Mouse (Mus musculus) A20 (cell line): ENCODE measurements around the gene Nrcam.

ENCODE experiments used
- DNase-seq: peaks from one replicate; pipeline ENCODE4 v3.0.0-alpha.2; 2011; ENCODE audit warnings: low read depth, low spot score

Nrcam gene

DNA sequence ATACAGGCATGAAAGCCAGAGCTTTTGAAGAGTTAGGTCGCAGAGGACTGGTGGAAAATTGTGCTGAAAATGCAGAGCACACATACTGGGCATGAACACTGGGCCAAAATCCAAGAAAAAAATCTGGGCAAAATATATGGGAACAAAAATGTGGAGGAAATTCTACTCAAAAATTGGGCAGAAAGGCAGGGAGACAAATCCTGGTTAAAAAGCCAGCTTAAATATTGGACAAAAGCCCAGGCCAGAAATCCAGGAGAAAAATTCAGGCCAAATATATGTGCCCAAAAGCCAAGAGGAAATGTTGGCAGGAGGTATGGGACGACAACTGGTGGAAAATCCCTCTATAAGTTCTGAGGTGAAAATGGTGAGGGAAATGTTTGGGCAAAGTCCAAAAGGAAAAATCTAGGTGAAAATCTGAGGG lies 288.3 kb downstream of the Nrcam start:
- no peak for DNase-seq

DNA sequence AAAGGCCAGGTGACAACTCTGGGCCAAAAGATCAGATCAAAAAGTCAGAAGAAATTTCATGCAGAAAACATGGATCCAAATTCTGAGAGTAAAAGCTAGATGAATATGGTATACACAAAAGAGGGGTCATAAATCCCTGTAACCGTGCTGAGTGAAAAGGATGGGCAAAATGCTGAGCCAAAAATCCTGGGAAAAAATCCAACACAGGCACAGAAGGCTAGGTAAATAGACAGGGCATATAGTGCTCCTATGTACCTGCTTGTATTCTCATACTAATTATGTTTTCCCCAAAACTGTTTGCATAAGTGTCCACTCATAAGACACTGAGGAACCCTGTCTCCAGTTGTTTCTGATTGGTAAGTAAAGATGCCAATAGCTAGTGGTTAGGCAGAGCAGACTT lies 288.8 kb downstream of the Nrcam start:
- no peak for DNase-seq

DNA sequence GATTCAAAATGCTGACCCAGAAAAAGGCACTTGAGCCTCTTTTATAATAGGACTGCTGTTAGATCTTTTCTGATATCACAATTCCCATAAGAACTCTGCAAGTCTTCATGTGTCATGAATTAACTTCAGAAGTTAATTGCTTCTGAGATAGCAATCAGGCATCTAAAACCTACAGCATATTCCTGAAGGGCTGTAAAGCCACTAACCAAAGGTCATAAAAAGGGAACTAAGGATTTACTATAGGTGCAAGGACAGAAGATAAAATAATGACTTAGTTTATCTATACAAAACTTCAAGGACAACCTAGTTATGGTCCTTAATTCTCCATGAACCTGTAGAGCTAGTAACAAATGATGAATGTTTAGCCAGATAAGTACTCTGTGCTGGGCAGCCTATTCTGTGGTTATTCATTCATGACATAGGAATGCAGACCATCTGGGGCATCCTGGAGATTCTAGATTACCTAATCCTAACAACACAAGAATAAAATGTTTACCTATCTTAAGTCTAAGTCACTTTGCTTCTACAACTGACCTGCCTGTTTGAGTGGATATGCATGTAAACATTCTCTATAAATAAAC lies 310.7 kb downstream of the Nrcam start:
- no peak for DNase-seq

DNA sequence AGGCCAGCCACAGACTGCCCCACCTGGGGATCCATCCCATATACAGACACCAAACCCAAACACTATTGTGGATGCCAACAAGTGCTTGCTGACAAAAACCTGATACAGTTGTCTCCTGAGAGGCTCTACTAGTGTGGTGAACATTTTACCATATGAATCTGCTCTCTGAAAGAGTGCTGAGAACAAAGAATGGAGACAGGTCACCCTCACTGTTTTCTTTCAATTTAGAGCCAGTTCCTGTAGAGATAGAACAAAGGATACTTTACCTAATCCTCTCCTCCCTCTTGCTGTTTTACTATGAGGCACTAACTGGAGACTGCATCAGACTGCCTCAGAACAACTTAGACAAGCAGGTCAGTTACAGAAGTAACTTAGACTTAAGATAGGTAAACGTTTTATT lies 311.9 kb downstream of the Nrcam start:
- no peak for DNase-seq
